Mouse (Mus musculus) cerebellum, adult 8-10 months (tissue): ENCODE results near the gene Gale.
"Not testable (repeated sequence)": the region's sequence is repeated elsewhere in the genome, so short reads cannot be mapped to it uniquely, and the experiment has no call there.

Experiments
- DNase-seq: peaks from one replicate; pipeline ENCODE4 v3.0.0; 2022

Gene Gale

DNA sequence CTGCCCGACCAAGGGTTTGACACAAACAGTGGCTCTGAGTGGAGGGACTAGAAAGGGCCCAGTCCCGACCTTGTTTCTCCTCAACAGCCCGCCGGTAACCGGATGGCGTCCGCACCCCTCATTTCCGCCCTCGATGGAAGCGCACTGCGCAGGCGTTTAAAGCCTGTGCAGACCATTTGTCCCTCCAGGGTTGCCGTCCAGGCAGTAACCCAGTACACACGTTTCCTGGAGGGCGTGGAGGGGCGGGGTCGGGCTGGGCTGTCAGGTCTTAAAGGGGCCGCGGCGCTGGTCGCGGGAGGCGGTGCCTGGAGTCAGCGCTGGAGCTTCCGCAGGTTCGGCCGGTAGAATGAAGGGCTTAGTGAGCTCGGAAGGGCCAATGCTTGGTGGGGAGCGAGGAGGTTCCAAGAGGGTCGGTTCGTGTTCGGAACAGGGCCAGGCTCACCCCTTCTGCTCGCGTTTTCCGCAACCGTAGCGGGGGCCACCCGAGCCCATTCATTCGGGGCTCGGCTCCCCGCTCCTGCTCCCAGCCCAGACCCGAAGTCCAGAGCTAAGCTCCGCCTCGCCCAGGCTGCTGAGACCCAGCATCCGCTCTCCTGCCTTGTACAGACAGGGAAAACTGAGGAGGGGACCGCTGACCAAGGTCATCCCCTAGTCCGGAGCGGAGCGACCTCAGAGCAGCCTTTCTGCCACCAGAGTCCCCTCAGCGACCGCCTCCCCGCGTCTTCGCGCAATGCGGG is at the start of gene Gale:
Gale (plus strand) TSS at position 271 of the 737 bp plus-strand sequence.
- DNase-seq = peak; percentile 91

DNA sequence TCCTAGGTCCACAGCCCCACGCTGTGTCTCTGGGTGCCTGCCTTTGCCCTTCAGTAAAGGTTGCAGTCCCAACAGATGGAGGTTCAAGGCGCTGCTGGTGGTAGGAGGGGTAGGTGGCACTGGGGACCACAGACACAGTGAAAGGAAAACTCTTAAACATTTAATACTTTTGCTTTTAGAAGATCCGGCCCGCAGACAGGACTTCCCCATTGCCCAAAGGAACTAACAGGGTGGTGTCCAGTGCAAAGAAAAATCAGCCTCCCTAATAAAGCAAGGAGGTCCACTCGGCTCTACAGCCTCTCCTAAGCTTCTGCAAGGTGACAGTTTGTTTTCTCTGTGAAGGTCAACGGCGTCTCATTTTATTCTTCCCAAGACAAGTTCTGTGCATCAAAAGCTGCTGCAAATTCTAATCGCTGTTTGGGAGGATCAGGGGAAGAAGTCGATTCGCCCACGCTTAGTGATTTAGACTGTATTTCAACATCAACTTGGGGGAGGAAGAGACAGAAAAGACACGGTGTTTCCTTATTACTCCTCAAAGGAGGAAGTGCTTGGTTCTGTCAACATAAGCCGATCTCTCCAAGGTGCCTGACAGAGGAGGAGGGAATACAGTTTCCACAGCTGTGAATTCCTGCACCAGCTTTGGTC is 44.8 kb upstream of the Gale start:
- no peak for DNase-seq

DNA sequence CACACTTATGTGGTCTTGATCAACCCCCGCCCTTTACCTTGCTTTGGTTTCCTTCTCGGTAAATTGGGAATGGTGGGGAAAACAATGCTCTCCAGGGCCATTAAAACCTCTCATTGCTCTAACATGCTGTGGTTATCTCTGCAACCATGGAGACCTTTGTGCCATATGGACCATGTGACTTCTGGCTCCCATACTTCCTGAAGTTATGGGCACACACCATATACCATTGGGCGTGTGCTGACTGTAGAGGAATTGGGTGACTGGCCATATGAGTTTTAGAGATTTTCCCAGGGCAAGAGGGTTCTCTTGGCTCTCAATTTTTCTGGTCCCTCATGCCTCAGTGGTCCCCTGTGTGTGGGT is 44.3 kb upstream of the Gale start:
- no peak for DNase-seq

GRCm38 (mm10) chr4:135920304-135921241 is 43.0 kb upstream of the Gale start, which contains the start of gene Fuca1:
TSS of gene Fuca1 (plus strand) at chr4:135920735.
- DNase-seq = peak; percentile 97

GRCm38 (mm10) chr4:135921257-135922120 is 42.0 kb upstream of the Gale start:
- no peak for DNase-seq

GRCm38 (mm10) chr4:135922190-135922589 is 41.3 kb upstream of the Gale start:
- DNase-seq = no peak

GRCm38 (mm10) chr4:135924418-135924817 is 39.1 kb upstream of the Gale start:
- DNase-seq = no peak

DNA sequence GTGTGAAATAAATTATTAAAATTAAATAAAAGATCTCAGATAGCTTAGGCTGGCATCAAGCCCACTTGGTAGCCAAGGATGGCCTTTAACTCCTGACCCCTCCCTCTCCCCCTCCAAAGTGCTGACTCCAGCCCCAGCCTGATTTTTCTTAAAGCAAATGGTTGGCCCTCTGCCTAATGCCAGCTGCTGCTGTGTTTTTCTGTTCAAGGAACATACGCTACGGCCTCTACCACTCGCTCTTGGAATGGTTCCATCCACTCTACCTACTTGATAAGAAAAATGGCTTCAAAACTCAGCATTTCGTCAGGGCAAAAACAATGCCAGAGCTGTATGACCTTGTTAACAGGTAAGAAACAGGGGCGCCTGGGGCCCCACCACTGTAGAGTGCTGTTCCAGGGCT is 38.2 kb upstream of the Gale start:
- DNase-seq = no peak

DNA sequence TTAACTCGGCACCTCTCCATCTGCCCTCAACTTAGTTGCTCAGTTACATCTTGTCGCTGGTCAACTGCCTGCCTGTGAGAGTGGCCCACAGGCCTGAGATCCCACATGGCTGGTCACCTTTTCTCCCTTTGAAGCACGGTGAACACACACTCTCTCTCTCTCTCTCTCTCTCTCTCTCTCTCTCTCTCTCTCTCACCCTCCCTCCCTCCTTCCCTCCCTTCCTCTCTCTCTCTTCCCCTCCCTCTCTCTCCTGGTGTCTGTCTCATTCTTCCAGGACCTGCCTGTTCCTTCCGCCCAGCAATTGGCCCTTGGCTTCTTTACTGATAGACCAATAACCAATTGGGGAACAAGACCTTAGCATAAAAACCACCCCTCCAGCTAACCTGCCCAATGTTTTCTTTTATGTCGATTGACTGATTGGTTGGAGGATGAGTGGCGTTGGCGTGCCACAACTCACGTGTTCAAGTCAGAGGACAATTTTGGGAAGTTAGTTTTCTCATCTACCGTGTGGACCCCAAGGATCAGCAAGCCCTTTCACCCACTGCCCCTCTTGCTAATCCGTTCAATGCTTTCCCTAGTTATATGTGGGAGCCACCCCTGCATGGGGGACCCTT is 37.2 kb upstream of the Gale start:
- no peak for DNase-seq

DNA sequence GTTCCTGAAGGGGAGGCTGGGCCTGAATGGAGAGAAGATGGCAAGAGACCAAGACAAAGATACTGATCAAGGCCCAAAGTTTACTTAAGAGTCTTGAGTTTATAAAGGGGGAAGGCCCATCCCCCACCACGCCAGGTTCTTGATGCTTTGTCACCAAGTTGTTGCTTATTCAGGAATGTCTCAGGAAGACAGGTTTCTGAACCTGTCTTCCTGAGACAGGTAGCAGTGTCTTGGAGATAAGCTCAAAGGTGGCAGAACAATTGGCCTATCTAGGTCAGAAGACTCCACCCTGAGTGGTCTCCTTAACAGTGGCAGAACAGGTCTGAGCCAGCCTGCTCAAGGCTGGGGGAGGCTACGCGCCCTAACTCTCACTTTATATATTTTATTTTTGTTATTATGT is 36.7 kb upstream of the Gale start:
- no peak for DNase-seq

DNA sequence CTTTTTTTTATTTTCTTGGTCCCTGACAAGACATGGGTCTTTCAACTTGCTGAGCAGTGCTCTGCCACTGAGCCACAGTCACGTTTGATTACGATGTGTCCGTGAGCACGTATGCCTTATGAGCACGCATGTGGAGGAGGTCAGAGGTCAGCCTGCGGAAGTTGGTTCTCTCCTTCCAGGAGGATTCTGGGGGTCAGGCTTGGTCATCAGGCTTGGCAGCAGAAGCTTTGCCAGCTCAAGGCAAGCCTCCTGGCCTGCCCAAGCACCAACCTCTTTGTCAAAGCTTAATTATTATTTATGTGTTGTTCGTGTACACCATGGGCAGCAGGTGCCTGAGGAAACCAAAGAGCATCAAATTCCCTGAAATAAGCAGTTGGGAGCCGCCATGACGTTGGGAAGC is 35.2 kb upstream of the Gale start:
- DNase-seq = no peak

DNA sequence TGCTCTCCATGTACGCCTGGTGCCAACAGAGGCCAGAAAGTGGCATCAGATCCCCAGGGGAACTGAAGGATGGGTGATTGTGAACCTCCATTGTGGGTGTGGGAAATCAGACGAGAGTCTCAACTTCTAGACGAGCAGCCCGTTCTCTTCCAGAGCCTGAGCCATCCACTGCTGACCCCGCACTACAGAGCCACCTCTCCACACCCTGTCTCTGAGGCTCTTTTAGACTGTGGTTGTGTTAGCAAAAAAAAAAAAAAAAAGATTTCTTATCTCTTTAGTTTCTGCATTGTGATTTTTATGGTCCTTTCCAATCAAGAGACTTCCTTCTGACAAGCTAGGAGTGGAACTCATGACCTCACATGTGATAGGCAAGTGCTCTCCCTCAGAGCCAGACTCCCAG is 34.1 kb upstream of the Gale start:
- no peak for DNase-seq

DNA sequence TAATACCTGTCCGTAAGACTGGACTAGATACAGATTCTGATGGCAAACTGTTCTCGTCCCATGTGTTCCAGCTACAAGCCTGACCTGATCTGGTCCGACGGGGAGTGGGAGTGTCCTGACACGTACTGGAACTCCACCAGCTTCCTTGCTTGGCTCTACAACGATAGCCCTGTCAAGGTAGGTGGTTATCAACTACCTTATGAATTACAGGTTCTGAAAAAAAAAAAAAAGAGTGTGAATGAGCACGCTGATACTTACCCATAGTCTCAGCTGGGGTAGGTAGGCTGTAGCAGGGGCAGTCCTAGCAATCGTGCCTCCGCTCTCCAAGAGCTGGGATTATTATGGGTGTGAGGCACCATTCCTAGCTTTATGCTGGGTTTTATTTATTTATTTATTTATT is 33.7 kb upstream of the Gale start:
- no peak for DNase-seq

- DNase-seq = no peak
Measured at GRCm38 (mm10) chr4:135930239-135930638, 33.3 kb upstream of the Gale start.

DNA sequence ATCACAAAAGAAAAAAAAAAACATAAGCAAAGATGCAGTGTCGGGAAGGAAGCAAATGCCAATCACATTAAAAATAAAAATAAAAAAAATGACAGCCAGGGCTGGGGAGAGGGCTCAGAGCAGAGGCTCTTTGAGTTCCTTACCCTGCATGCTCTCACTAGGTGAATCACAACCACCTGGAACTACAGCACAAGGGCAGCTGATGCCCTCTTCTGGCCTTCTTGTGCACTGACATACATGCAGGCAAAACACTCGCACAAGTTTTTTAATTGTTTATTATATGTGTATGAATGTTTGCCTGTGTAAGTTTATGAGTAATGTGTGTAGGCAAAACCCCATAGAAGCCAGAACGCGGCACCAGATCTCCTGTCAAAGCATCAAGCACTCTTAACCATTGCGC is 31.7 kb upstream of the Gale start:
- DNase-seq = no peak

- DNase-seq = no peak
Measured at GRCm38 (mm10) chr4:135934708-135935500, 28.6 kb upstream of the Gale start.

DNA sequence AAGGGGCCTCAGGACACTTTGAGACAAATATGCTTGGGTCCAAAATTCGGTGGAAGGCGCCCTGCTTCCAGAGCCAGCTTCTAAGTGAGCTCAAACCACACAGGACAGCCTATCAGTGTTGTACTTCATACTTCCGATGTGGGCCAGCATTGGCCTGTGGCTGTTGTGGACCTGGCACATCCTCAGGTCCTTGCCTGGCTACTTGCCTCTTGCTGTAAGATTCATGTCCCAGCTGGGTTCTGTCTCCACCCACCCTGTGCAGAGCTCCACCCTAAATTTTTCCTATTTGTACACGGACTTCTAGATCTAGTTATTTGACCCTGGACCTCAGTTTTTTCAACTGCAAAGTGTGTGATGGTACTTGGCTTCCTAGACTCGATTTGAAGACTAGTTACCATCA is 28.0 kb upstream of the Gale start:
- no peak for DNase-seq

DNA sequence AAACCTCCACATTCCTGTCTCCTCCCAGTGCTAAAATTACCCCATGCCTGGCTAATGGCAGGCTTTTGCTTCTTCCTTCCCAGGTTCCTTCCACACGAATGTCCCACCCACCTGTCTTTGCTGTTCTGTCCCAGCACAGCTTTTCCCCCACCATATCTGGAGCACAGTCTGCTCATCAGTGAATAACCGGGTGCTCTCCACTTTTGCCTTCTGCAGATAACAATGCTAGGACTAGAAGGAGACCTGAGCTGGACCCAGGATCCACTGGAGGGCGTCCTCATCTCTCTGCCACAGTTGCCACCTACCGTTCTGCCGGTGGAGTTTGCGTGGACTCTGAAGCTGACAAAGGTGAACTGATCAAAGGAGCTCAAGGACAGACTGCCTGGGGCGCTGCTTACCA is 24.7 kb upstream of the Gale start:
- no peak for DNase-seq

DNA sequence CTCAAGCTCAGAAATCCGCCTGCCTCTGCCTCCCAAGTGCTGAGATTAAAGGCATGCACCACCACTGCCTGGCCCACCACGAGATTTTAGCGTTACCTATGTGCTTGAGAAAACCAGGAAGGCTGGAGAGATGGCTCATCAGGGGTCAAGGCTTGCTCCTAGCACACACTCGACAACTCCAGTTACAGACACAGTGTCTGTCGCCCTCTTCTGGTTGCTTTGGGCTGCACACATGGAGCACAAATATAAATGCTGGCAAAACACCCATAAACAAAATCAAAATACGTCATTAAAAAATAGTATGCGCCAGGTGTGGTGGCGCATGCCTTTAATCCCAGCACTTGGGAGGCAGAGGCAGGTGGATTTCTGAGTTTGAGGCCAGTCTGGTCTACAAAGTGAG is 22.5 kb upstream of the Gale start:
- not testable (repeated sequence) for DNase-seq

DNA sequence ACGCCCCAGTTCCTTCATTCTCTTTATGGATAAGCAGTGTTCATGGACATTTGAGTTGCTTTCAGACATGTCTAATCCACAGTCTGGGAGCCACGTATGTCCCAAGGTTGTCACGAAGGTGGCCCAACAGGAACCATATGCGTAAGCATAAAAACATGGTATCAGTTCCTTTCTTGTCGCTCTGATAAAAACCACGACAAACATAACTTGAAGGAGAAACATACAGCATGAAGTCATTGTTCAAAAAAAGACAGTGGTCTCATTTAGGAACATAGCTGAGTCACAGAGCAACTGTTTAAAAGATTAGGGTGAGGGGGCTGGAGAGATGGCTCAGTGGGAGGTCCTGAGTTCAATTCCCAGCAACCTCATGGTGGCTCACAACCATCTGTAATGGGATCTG is 21.3 kb upstream of the Gale start:
- no peak for DNase-seq

DNA sequence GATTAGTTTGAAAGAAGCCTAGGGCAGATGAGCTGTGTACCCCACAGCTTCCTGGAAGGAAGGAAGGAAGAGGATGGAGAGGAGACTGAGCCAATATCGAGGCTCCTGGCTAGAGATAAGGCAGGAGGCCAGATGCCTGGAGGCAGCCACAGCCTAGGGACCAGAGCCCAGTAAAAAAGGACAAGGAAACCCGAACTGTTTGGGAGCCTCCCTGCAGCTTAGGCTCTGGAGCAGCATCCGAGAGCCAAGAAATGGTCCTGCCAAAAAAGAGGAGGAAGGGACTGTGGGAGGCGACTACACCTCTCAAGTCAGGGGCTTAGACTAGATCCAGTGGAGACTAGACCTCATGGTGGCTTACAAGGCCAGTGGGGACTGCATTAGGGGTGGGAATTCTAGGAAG is 20.1 kb upstream of the Gale start:
- DNase-seq = no peak
